Mouse (Mus musculus): ENCODE data around the gene Pank4. TPM values are rescaled to one million over a fixed set of nuclear protein-coding genes. Genes with fewer than 3 reads are reported as not detected.

The Pank4 gene
- polyA plus RNA-seq (2012; rRNA removed), result 16.7 TPM in 2 replicates

- peaks cover 36% of the 10 kb centered on the region for H3K4me1 ChIP-seq (ENCODE audit: control insufficient read depth, insufficient read depth, low read length)
- 0 out of 2 replicates have a peak, but pooled peaks cover 2% of the 10 kb centered on the region for H3K27me3 ChIP-seq (ENCODE audit: control insufficient read depth, insufficient read depth, low read length)
- TF ChIP-seq POLR2A (IDR thresholded peaks at IDR 0.05; ENCODE audit: control insufficient read depth, low read depth, low read length), result peak; percentile 60; the same call in 1 of the 2 replicates
- no peak for TF ChIP-seq CTCF (IDR thresholded peaks at IDR 0.05; ENCODE audit: control insufficient read depth, insufficient read depth, insufficient replicate concordance, low read depth, low read length)
- H3K4me3 ChIP-seq (ENCODE audit: control insufficient read depth, low read depth, low read length), result peak within 1 kb of the TSS; percentile 94
- H3K27ac ChIP-seq (ENCODE audit: control insufficient read depth, insufficient read depth, low read depth, low read length), result peak within 1 kb of the TSS; percentile 89
- no peaks in the 10 kb centered on the region for H3K36me3 ChIP-seq (ENCODE audit: control insufficient read depth, insufficient read depth, low read length)
Observed at GRCm38 (mm10) chr4:154963901-154964580, at the start of gene Pank4. Gene Pank4, plus strand, starts transcription at chr4:154964123.

GRCm38 (mm10) chr4:154914252-154914651 lies 49.7 kb upstream of the Pank4 start:
- Histone ChIP-seq H3K27ac (ENCODE audit: control insufficient read depth, insufficient read depth, low read depth, low read length) (no peak overlapping the region), H3K27me3 (ENCODE audit: control insufficient read depth, insufficient read depth, low read length) (no peaks in the 10 kb centered on the region), H3K4me1 (ENCODE audit: control insufficient read depth, insufficient read depth, low read length) (no peaks in the 10 kb centered on the region; the same call in 1 of the 2 replicates), H3K36me3 (ENCODE audit: control insufficient read depth, insufficient read depth, low read length) (no peaks in the 10 kb centered on the region), H3K4me3 (ENCODE audit: control insufficient read depth, low read depth, low read length) (no peak overlapping the region)
- no peak for TF ChIP-seq CTCF (IDR thresholded peaks at IDR 0.05; ENCODE audit: control insufficient read depth, insufficient read depth, insufficient replicate concordance, low read depth, low read length)
- no peak for TF ChIP-seq POLR2A (IDR thresholded peaks at IDR 0.05; ENCODE audit: control insufficient read depth, low read depth, low read length)

GRCm38 (mm10) chr4:154914707-154915106 lies 49.2 kb upstream of the Pank4 start:
- Histone ChIP-seq H3K36me3 (ENCODE audit: control insufficient read depth, insufficient read depth, low read length) (no peaks in the 10 kb centered on the region), H3K27me3 (ENCODE audit: control insufficient read depth, insufficient read depth, low read length) (no peaks in the 10 kb centered on the region), H3K27ac (ENCODE audit: control insufficient read depth, insufficient read depth, low read depth, low read length) (no peak overlapping the region), H3K4me3 (ENCODE audit: control insufficient read depth, low read depth, low read length) (no peak overlapping the region), H3K4me1 (ENCODE audit: control insufficient read depth, insufficient read depth, low read length) (no peaks in the 10 kb centered on the region)
- TF ChIP-seq CTCF (IDR thresholded peaks at IDR 0.05; ENCODE audit: control insufficient read depth, insufficient read depth, insufficient replicate concordance, low read depth, low read length) (no peak), POLR2A (IDR thresholded peaks at IDR 0.05; ENCODE audit: control insufficient read depth, low read depth, low read length) (no peak)

GRCm38 (mm10) chr4:154915286-154915685 lies 48.6 kb upstream of the Pank4 start:
- Histone ChIP-seq H3K27ac (ENCODE audit: control insufficient read depth, insufficient read depth, low read depth, low read length) (no peak overlapping the region), H3K4me1 (ENCODE audit: control insufficient read depth, insufficient read depth, low read length) (no peaks in the 10 kb centered on the region), H3K36me3 (ENCODE audit: control insufficient read depth, insufficient read depth, low read length) (no peaks in the 10 kb centered on the region), H3K4me3 (ENCODE audit: control insufficient read depth, low read depth, low read length) (no peak overlapping the region), H3K27me3 (ENCODE audit: control insufficient read depth, insufficient read depth, low read length) (no peaks in the 10 kb centered on the region)
- no peak for TF ChIP-seq CTCF (IDR thresholded peaks at IDR 0.05; ENCODE audit: control insufficient read depth, insufficient read depth, insufficient replicate concordance, low read depth, low read length)

GRCm38 (mm10) chr4:154916662-154917061 lies 47.3 kb upstream of the Pank4 start:
- no peaks in the 10 kb centered on the region for H3K4me1 ChIP-seq (ENCODE audit: control insufficient read depth, insufficient read depth, low read length)
- H3K4me3 ChIP-seq (ENCODE audit: control insufficient read depth, low read depth, low read length), result no peak overlapping the region
- no peaks in the 10 kb centered on the region for H3K36me3 ChIP-seq (ENCODE audit: control insufficient read depth, insufficient read depth, low read length)
- TF ChIP-seq POLR2A (IDR thresholded peaks at IDR 0.05; ENCODE audit: control insufficient read depth, low read depth, low read length), result no peak
- TF ChIP-seq CTCF (IDR thresholded peaks at IDR 0.05; ENCODE audit: control insufficient read depth, insufficient read depth, insufficient replicate concordance, low read depth, low read length), result no peak
- H3K27ac ChIP-seq (ENCODE audit: control insufficient read depth, insufficient read depth, low read depth, low read length), result no peak overlapping the region
- no peaks in the 10 kb centered on the region for H3K27me3 ChIP-seq (ENCODE audit: control insufficient read depth, insufficient read depth, low read length)

GRCm38 (mm10) chr4:154922291-154922690 lies 41.6 kb upstream of the Pank4 start:
- TF ChIP-seq CTCF (IDR thresholded peaks at IDR 0.05; ENCODE audit: control insufficient read depth, insufficient read depth, insufficient replicate concordance, low read depth, low read length), result no peak
- TF ChIP-seq POLR2A (IDR thresholded peaks at IDR 0.05; ENCODE audit: control insufficient read depth, low read depth, low read length), result no peak
- no peak overlapping the region for H3K27ac ChIP-seq (ENCODE audit: control insufficient read depth, insufficient read depth, low read depth, low read length)
- no peaks in the 10 kb centered on the region for H3K36me3 ChIP-seq (ENCODE audit: control insufficient read depth, insufficient read depth, low read length)
- H3K4me1 ChIP-seq (ENCODE audit: control insufficient read depth, insufficient read depth, low read length), result no peaks in the 10 kb centered on the region
- no peaks in the 10 kb centered on the region for H3K27me3 ChIP-seq (ENCODE audit: control insufficient read depth, insufficient read depth, low read length)
- no peak overlapping the region for H3K4me3 ChIP-seq (ENCODE audit: control insufficient read depth, low read depth, low read length)

- TF ChIP-seq CTCF (IDR thresholded peaks at IDR 0.05; ENCODE audit: control insufficient read depth, insufficient read depth, insufficient replicate concordance, low read depth, low read length) (no peak), POLR2A (IDR thresholded peaks at IDR 0.05; ENCODE audit: control insufficient read depth, low read depth, low read length) (no peak)
- Histone ChIP-seq H3K27ac (ENCODE audit: control insufficient read depth, insufficient read depth, low read depth, low read length) (no peak overlapping the region), H3K4me3 (ENCODE audit: control insufficient read depth, low read depth, low read length) (no peak overlapping the region), H3K27me3 (ENCODE audit: control insufficient read depth, insufficient read depth, low read length) (no peaks in the 10 kb centered on the region), H3K36me3 (ENCODE audit: control insufficient read depth, insufficient read depth, low read length) (no peaks in the 10 kb centered on the region), H3K4me1 (ENCODE audit: control insufficient read depth, insufficient read depth, low read length) (no peaks in the 10 kb centered on the region)
Observed at GRCm38 (mm10) chr4:154922931-154923330, 41.0 kb upstream of the Pank4 start.
